Mouse (Mus musculus) colon, adult 2 months (tissue): Measurements from ENCODE around the gene Lrch3. TPM values are rescaled to one million over a fixed set of nuclear protein-coding genes. Genes with fewer than 3 reads are reported as not detected.

ENCODE experiments used
- polyA plus RNA-seq: library from polyadenylated mRNA; depleted of rRNA; stranded (reverse); fragments of >200 nt; gene quantifications from 2 replicates; pipeline ENCODE4 v1.2.3, GENCODE M21; 2012; rRNA removed

Lrch3 gene
- 13.3 and 13.8 TPM in 2 replicates for polyA plus RNA-seq

GRCm38 (mm10) chr16:32913937-32914881, at the start of gene Lrch3:
TSS of gene Lrch3 (plus strand) at chr16:32914100.

GRCm38 (mm10) chr16:32877343-32878156, 36.4 kb upstream of the Lrch3 start, which contains the start of the genes Fyttd1 and Rubcn:
TSS of gene Fyttd1 (plus strand) at chr16:32877500.
TSS of gene Rubcn (minus strand) at chr16:32877766.

DNA sequence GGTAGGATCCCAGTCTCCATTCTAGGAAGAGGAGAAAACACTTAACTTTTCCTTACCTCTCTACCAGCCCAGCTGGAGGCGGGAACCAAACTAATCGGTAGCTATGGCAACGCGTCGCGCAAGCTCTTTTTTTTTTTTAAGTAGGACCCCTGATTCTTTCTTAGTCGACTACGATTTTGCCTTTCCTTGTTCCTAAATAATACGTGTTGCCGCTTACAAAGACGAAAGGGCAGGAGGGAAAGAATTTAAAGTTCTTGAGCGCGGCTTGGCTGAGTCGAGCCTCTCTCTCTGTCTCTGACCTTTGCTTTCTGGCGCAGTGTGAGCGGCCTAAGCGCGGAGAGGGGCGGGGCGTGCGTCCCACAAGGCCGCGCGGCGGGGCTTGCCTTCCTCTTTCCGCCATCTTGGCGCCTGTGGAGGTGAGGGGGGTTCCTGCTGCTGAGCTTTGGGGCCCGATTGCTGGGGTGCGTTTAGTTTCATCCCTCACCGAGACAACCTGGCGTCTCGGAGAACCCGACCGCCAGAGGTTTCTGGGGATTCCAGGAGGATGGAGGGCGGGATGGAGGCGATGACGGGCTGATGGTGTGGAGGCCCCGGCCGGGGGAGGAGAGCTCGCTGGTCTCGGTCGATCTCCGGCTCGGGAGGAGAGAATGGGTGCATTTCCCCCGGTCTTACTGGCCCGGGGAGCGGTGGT, 142.3 kb downstream of the Lrch3 start, which contains the start of the genes Iqcg and Rpl35a:
Gene Iqcg (minus strand): TSS at position 124 of the 691 bp plus-strand sequence.
Gene Rpl35a (plus strand): TSS at position 359 of the 691 bp plus-strand sequence.

DNA sequence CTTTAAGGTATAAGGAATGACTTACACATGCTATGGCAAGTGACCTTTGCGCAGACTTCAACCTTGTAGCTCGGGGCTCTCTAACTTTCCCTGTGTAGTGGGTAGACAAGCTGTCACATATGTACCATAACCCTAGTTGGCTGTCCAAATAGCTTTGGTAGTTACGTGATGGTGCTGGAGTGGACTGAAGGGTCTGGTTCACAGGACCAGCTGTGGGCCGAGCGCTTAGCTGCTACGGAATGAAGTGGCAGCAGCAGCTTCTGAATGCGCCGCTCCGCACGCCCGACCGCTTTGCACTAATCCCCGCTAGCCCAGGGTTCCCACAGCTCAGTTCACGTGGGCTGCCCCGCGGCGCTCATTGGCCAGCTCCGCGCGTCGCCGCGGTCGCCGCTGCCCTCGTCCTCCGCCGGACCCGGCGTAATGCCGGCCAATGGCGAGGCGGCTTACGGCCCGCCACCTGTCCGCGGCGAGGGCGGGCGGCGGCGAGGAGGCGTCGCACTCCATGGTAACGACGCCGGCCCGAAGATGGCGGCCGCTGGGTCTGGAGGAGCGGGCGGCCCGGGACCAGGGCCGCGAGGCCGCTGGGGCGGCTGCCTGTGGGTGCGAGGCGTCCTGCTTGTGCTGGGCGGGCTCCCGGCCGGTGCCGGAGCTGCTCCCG, 148.3 kb downstream of the Lrch3 start, which contains the start of gene Lmln:
Gene Lmln (plus strand): TSS at position 498 of the 658 bp plus-strand sequence.

Other genes starting within 250 kb of the Lrch3 start
- 97.1 and 140 TPM in 2 replicates for gene Muc4, start 178.2 kb upstream of the Lrch3 start, polyA plus RNA-seq
- gene Muc20, start 116.7 kb upstream of the Lrch3 start, polyA plus RNA-seq: 0.39 and 0.40 TPM in 2 replicates
- gene Smbd1, start 103.6 kb upstream of the Lrch3 start, polyA plus RNA-seq: 3.9 and 4.8 TPM in 2 replicates
- gene Fyttd1, start 36.6 kb upstream of the Lrch3 start, polyA plus RNA-seq: 5.0 and 5.7 TPM in 2 replicates
- 26.4 and 28.5 TPM in 2 replicates for gene Rubcn, start 36.3 kb upstream of the Lrch3 start, polyA plus RNA-seq
- gene Iqcg, start 142.1 kb downstream of the Lrch3 start, polyA plus RNA-seq: 0.15 and 0.35 TPM in 2 replicates
- 124 and 162 TPM in 2 replicates for gene Rpl35a, start 142.4 kb downstream of the Lrch3 start, polyA plus RNA-seq
- 2.1 and 3.2 TPM in 2 replicates for gene Lmln, start 148.4 kb downstream of the Lrch3 start, polyA plus RNA-seq